Mouse (Mus musculus) left cerebral cortex, adult 11 months (tissue): Measurements from ENCODE around the gene Cmtr1.
A peak's percentile ranks its signal among the peaks of the same experiment; 100 is the strongest.
"Not testable (repeated sequence)": the region's sequence is repeated elsewhere in the genome, so short reads cannot be mapped to it uniquely, and the experiment has no call there.

Experiments used
- DNase-seq: peaks from one replicate; pipeline ENCODE4 v3.0.0; 2022; ENCODE audit warnings: low spot score

Cmtr1 gene

DNA sequence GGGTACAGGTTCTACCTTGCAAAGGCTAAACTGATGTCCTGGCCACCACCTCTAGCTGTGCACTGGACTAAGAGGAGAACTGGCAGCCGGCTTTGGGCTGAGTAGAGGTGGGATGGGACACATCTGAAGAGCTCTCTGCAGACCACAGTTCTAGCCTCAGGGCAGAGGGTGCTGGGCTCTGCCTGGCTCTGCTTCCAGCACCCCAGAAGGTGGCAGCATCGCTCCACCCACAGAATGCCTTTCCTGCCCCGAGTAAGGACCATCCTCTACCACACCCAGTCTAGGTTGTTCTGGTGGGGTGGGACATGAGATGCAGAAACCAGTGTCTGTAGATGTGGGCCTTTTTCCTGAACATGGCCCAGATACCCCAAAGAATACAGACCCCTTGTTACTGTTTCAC lies 44.4 kb downstream of the Cmtr1 start:
- DNase-seq = no peak

DNA sequence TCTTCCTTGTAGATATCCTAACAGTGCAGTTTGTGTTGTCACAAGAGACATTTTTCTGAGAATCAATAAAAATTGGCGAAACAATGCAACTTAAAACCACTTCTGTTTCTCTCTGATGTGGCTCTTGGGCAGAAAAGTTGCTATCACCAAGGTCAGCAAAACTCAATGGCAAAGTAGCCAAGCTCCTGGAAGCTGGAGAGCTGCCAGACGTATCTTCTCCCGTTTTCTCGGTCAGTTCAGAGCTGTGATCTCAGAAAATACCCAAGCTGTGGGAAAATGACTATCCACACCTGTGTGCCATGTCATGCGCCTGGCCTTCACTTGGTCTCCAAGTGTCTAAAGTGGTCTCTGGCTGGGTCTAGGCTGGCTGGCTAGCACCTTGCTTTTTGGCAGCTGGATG lies 45.5 kb downstream of the Cmtr1 start:
- no peak for DNase-seq

DNA sequence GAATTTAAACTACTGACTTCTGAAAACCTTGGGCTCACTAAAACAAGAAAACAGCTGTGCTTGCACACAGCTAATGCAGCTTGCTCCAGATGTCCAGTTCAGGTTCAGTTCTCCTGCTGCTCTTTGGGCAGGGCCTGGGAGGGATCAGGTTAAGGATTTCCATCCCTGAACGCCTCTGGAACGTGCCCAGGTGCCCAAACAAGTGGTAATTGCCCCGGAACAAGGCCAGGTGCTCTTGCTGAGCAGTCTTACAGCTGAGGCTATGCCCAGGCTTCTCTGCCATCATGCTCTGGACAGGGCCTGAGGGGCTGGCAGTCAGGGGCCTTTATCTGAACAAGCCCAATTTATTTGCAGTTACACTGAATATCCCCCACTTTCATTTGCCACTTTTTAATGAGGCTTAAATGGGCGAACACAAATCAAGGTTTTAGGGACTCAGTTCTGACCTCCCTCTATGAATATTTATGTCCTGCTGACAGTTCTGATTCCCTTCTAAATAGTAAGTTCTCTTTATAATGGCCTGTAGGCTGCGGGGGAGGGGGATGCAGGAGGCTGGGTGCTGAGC lies 46.7 kb downstream of the Cmtr1 start:
- no peak for DNase-seq

DNA sequence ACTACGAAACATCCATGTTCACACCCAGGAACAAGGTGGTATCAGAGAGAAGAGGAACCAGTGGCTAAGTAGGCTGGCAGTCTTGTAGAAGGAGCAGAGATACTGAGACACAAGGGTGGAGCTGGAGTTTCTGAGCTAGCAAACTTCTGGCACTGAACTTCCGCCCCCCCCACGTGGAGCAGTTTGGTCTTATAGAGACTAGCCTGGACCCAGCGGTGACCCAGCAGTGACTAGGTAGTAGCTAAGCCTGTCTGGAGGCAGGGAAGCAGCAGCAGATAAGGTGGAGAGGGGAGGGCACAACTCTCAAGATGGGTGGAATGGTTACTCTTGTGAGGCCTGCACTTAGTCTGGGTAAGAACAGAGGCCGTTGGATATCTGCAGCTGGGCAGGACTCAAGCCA lies 48.4 kb downstream of the Cmtr1 start:
- no peak for DNase-seq

DNA sequence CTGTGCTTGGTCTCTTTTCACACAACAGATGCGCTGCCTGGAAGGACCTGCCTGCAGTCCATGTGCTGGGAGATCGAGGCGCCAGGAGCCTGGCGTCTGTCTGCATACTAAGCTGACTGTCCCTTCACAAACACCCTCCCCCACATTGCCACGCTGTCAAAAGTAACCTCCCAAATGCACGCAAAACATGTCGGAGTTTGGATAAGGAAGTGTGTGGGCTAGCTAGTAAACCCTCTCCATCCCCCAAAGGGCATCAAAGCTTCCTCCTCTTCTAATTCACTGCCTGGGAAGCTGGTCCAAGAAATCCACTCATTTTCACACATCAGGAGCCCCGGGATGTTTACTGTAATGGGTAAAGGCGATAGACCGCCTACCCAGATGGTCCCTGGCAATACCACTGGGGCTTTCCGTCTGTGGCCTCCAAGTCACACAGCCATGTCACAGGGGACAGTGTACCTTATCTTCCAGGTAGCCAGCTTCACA lies 50.2 kb downstream of the Cmtr1 start:
- no peak for DNase-seq

DNA sequence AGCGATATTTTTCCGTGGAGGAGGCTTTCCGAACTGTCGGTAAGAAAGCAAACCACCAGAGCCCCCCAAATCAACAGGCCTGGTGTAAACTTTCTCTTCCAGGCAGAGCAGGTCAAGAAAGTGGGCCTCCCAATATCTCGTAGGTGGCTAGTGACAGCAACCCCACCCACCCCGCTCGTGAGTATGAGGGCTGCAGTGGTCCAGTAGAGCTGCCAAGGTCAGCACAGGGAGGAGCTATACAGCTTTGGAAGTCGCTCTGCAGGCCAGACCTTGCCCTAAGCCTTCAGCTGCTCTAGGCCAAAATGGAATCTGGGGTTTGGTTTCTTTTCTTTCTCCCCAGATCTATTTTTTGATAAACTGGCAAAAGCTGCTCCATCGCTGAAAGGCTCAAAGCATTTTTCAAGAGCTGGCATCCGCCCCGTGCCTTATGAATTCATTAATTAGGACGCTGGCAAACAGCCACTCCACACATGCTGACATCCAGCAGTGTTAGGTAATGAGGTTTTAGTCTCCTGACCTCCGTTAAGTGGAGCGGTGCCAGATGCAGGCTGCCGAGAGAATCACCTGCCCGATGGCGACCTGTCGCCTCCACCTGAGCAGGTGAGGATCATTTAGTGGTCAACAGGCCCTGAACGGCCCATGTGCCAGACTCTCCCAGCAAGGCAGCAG lies 50.8 kb downstream of the Cmtr1 start:
- no peak for DNase-seq

DNA sequence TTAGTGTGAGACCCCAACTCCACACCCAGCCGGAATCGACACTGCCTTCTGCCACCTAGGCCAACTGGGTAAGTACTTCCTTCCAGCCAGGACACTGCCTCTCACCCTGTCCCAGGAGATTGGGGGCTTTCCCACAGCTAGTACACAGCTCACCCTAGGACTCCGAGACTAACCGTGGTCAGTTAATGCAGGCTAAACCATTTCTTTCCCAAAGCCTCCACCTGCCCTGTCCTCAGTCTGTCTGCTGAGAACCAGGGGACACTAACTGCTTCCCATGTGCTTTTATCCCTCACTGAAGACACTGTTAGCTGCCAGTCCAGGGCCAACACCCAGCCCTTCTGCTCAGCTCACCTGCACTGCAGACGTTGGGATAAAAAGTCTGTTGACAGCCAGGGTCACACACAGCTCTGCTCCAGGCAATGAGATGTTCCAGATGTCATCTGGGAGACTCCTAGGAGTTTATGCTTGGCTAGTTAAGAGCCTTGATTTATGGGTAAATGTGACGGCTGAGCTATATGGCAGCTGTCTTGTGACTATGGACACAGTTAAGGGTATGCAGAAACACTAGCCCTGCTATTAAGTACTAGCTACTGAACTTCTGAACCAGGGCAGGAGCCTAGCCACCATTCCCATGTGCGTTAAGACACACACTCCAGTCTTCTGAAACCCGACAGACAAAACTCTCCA lies 51.5 kb downstream of the Cmtr1 start:
- no peak for DNase-seq

DNA sequence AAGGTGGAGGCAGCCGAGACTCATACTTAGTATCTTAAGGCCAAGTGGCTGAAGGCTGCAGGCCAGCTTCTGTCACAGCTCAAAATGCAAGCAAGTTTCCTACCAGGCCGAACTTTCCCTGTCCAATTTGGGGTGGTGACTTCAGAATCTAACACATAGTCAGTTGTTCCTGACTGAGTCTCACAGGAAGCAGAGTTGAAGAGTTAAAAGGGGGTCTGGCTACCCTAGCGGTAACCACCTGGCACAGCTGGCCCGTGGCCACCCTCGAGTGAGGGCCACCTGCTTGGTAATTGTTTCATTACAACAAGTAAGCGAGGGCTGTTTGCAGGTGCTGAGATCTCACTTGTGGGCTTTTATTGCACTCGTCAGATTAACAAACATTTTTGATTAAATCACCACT lies 52.2 kb downstream of the Cmtr1 start:
- DNase-seq = no peak

DNA sequence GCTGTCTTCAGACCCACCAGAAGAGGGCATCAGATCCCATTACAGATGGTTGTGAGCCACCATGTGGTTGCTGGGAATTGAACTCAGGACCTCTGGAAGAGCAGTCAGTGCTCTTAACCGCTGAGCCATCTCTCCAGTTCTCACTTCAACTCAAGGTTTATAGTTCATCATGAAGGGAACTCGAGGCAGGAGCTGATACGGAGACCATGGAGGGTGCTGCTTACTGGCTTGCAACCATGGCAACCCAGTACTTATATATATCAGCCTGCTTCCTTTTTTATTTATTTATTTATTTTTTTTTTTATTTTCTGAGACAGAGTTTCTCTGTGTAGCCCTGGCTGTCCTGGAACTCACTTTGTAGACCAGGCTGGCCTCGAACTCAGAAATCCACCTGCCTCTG lies 53.3 kb downstream of the Cmtr1 start:
- not testable (repeated sequence) for DNase-seq

DNA sequence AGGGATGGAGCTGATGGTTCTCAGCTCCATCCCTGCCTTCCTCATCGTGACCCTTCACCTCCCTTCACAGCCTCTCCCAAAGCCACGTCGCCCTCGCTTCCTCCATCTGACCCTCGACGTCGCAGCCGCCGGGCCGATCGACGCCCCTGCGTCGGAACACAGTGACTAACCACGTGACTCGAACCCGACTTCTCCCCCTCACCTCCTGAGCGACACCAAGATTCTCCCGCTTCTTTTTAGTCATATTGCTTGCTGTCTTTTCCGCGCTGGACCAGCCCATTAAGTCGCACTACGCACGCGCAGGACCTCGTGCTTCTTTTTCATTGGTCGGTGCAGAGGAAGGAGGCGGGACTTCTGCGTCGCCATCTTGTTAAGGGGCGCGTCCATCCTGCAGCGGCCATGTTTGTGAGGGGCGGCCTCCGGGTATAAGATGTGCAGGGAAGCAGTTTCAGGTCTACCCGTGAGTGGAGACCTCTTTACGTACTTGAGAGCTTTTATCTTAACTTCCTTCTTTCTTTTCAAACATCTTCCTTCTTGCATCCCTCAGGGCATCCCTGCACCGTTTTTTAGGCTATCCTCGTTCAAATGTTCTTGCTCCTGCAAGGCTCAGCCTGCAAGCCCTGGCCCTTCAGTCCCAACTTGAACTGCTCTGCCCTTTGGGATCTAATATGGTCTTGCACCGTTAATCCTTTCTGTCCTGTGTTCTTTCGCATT lies 56.5 kb downstream of the Cmtr1 start, which contains the start of gene Ccdc167:
Gene Ccdc167 (minus strand): TSS at position 313 of the 714 bp plus-strand sequence.
- DNase-seq = peak; percentile 94

DNA sequence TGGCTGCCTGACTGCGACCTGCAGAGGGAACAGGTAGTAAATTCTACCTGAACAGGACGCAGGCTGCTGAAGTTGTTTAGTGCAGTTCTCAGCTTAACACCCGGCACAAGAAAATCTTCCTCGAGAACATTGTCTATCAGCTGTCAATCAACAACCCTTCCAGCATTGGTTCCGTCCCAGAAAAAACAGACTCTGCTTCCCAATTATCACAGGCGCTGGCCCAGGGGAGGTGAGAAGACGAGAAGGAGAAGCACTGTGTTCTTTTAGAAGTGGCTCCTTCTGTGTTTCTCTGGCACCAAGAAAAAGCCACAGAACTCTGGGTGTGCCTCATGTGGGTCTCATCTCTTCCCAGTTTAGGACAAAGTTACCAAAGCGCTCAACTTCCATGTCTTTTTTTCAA lies 58.3 kb downstream of the Cmtr1 start:
- no peak for DNase-seq

DNA sequence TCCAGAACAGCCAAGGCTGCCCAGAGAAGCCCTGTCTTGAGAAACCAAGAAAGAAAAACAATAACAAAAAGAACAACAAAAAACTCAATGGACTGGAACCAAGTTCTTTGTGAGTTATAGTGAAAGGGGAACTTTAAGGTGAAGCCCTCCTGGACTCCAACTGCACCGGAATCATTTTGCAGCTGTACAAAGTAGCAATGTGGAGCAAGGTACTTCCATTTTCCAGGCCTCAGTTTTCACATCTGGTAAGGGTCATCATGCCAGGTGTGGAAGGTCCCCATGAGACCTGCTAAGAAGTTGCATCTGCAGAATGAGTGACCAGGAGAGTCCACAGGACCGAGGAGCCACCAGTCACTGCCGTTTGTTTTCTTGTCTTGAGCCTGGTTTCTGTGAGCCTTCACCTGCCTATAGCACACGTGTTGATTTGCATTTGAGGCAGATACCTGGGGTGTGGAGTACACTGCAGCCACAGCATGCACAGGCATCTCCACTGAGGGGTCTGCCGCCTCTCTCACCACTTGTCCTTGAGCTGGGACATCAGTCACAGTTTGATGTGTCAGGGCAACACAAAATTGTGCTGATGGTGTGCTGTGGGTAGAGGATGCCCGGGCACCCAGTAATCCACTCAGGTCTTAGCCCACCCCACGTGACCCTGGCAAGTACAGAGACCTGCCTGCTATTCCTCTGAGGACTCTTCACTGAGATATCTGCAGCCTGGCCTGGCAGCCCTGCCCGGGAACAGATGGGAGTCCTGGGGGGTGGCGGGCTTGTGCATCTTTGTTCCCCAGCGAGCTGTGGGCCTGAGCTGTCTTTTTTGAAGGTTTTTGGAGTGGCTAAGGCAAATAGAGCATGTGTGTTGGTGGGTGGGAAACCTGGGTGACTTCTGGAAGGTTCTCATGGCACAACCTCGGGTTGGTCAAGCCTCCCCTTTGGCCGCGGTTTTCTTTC lies 59.5 kb downstream of the Cmtr1 start:
- no peak for DNase-seq

DNA sequence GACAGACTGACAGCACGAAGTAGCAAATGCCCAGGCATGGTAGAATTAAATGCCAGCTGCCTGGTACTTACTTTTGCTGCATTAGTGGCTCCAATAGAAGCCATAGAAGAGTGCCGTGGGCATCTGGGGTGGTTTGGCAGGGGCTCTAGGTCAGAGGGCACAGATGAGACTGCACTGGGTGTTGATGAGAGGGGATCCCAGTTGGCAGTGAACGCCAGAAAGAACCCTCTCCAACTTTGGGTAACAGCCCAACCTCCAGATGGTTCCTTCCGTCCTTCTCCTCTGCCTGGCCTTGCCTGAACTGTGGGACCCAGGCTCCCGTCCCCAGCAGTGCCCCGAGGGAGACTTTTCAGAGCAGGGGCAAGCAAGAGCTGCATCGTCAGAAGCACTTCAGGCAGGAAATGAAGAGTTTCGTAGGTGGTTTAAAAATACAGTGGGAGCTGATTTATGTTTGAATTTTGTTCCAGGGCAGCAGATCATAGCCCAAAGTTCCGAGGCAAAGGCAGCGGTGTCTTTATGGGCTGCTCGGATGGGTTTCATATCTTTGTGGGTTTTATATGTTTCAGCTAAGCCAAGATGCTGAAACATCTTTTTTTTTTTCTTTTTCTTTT lies 60.5 kb downstream of the Cmtr1 start:
- DNase-seq = no peak

DNA sequence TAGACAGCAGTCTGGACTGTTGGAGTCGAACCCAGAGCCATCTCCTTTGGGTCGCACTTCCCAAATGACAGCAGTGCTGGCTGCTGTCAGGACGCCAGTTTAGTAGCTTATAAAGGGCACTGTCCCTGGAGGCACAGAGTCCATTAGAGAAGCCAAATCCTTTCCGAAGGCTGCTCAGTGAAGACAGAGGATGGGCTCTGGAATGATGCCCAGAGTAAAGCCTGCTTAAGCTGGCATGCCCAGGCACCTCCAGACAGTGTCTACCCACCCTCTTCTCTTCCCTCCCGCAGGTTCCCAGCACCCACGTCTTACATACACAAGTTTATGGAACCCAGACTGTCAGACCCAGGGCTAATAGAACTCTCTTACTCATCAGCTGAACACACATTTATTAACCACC lies 64.2 kb downstream of the Cmtr1 start:
- no peak for DNase-seq

DNA sequence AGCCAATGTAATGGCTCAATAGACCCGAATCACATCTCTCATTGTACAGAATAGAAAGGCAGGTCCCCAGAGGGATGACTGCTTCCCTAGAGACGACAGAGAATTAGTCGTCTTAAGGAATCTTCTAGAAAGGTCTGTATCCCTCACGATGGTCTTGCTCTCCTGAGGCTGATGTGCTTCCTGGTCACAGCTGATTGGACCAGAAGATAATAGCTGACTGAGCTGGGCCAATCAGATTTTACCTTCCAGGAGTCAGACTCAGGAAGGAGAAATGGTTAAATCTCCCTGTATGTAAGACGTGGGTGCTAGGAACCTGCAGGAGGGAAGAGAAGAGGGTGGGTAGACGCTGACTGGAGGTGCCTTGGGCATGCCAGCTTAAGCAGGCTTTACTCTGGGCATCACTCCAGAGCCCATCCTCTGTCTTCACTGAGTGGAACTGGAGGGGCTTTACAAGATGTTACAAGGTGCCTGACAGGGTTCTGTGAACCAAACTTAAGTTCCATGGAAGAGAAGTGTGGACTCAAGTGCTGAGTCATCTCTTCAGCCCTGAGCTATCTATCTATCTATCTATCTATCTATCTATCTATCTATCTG lies 64.7 kb downstream of the Cmtr1 start:
- no peak for DNase-seq

DNA sequence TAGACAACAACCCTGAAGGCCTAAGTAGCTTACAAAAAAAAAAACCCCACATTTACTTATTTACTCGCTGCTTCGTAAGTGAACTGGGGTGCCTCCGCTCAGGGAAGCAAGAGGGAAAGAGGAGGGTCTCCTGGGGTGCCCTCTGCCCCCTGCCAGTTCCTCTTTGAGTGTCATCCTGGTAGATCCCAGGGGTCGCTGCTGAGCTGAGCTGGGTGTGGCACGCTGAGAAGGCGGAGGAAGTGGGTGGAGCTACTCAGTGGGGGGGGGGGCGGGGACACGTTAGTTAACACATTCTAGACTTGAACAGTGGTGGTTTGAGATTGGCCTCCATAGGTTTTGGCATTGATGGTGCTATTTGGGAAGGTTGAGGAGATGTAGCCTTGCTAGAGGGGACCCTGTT lies 67.7 kb downstream of the Cmtr1 start:
- DNase-seq = no peak

DNA sequence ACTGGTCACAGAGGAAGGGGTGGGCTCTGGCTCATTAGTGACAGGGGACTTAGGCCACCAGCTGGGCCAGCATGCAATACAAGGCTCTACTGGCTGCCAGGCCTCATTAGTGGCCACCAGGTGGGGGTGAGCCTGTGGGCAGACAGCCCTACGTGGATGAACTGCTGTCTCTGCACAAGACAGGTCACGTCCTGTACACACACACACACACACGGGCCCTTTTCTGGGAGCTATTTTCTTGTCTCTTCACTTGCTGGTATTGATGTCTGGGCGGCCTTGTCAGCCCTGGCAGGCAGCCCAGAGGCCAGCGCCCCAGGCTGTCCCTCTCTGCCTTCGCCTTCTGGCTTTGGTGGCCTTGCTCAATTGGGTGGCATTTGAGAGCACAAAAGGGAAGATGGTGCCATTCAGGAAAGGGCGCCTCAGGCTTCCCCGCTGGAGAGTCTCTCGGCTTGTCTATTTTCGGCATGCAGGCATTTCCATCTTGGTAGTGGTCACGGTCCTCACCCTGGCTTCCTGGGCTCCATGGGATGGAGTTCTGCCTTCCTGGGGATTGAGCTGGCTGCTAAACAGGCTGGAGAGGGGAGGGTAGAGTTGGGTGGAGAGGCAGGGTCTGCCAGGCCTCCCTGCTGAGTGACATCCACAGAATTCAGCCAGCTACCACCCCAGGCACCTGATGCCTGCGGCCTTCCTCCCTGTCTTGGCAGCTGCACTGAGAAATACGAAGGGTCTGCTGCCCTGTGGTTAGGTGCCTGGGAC lies 70.3 kb downstream of the Cmtr1 start:
- DNase-seq = no peak

DNA sequence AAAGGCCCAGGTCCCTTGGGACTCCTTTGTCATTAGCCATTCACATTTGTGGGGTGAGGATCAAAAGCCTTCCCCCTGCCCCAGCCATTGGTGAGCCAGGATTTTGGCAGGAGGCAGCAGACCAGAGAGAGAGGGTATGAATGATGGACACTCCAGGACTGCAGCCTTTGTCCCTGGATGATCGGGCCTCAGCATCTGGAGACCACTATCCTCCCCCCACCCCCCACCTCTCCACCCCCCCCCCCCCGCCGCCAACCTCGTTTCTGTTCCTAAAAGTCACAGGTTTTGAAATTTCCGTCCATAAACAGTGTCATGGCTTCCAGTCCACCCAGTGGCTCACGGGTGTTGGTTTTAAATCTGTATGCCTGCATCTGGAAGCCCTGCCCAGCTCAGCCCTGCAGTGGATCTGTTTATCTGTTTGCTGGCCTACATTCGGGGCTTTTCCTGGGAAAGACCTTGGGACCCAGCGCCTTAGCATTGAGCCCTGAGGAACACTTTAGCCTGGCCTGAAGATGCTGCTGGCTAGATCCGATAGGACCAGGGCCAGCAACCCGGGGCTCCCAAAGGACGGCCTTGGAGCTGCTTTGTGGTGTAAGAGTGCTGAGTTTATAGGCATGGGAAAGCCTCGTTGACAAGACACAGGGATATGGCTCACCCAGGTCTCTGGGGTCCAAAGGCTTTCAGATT lies 71.0 kb downstream of the Cmtr1 start:
- DNase-seq = no peak

DNA sequence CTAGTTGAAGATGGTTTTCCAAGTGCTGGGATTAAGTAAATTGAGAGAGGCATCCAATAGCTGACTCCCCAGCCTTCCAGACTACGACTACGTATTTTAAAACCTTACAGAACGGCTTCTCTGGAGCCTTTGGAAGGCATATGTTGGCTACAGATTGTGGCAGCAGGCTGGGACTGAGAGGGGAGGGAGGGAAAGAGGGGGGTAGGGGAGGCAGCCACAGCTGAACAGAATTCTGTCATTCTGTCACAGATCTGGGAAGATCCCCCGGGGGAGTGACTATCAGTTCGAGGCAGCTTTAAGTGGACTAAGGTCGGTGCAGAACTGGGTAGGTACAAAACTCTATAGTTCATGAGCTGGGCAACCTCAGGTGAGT lies 71.5 kb downstream of the Cmtr1 start:
- DNase-seq = no peak

DNA sequence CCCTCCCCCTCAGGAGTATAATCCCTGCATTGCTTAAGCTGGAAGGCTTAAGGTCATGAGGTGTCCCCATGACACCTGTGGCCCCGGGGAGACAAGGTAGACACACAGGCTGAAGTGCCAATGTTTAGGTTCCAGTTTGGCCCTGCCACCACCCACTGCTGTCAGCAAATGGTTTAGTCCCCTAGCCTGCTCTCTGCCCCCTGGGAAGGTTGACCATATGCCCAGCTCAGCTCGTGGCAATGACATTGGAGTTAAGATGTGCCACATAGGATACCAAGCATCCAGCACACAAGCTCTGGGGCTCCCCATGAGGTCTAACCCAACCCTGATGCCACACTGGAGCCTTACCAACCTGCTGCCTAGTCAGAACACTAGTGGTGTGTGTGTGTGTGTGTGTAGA lies 72.1 kb downstream of the Cmtr1 start:
- DNase-seq = no peak
